Comparison of ENCODE assay signal across 14 mouse cellular contexts in genomic region chr5:148701859-148702258, GRCm38 (mm10).
DNase-seq lines count a peak whose midpoint lies in the region; ATAC-seq and TF ChIP-seq lines count a peak whose summit lies in the region.
"Had no signal": no experiment of that assay in that cellular context is flagged by ENCODE, and none has a peak within 500 bp of the region (broad histone marks: within the 10 kb centered on the region; RNA-seq: fewer than 3 reads in every experiment).

No protein-coding gene starts in this region.

- no peaks in the 10 kb centered on the region for H3K9me3 ChIP-seq in ES-E14 (ENCODE audit: control insufficient read depth, insufficient read depth, low read depth, low read length)
- H3K9me3 ChIP-seq: kidney, embryonic 15.5 days; liver, embryonic 13.5 days had no signal

- no peaks in the 10 kb centered on the region for H3K36me3 ChIP-seq in ES-E14 (ENCODE audit: control insufficient read depth, insufficient read depth, low read length, poor library complexity, severe bottlenecking)
- H3K36me3 ChIP-seq: G1E; kidney, embryonic 15.5 days; liver, embryonic 13.5 days had no signal

- in situ Hi-C loops in ES-E14 (cut with MboI; ENCODE audit: low sequenced_read_pairs in 2 of 2, unreplicated experiment in 2 of 2): no loop called here

- no peak for ATAC-seq in inflammation-experienced regulatory T-cells, adult 6 months

- 0 out of 4 replicates have a peak overlapping the region, but pooled peaks of 1 of the 2 experiments have one; percentile 11 for H3K4me3 ChIP-seq in ES-E14 (ENCODE audit: insufficient read depth in 1 of 2, low read depth in 1 of 2, low read length in 2 of 2, poor library complexity in 1 of 2, severe bottlenecking in 1 of 2)
- H3K4me3 ChIP-seq: erythroblast, embryonic 14.5 days; kidney, embryonic 15.5 days; liver, embryonic 13.5 days had no signal

- DNase-seq in kidney, postnatal 10 days: peak; percentile 16
- no peak for DNase-seq in kidney, adult 8-10 months
- peak; percentile 93 for DNase-seq in ES-E14 (ENCODE audit: low read depth, low spot score)
- peak; percentile 81 for DNase-seq in embryo, embryonic 10 days (ENCODE audit: low spot score)
- DNase-seq in mesoderm, embryonic 11.5 days (ENCODE audit: low read depth, low spot score): peak; percentile 66
- no peak for DNase-seq in thymus, postnatal 0 days (ENCODE audit: low spot score)
- DNase-seq: cerebellum, adult 2 months; gastrocnemius, postnatal 14 days; heart, postnatal 36 days; liver, embryonic 13.5 days had no signal

- H3K27ac ChIP-seq in ES-E14 (ENCODE audit: insufficient read depth, low read depth, low read length, poor library complexity, severe bottlenecking): peak overlapping the region; percentile 0; the same call in 1 of the 2 replicates
- H3K27ac ChIP-seq: kidney, embryonic 15.5 days; liver, embryonic 13.5 days had no signal

- no peak overlapping the region for H3K9ac ChIP-seq in ES-E14 (ENCODE audit: insufficient read depth, low read depth, low read length, poor library complexity, severe bottlenecking)
- H3K9ac ChIP-seq: kidney, embryonic 15.5 days; liver, embryonic 13.5 days had no signal

- H3K4me1 ChIP-seq in ES-E14 (ENCODE audit: control insufficient read depth in 2 of 2, insufficient read depth in 2 of 2, low read length in 2 of 2, poor library complexity in 1 of 2): peaks cover 2 to 4% of the 10 kb centered on the region in 2 experiments; a peak in 3 of 4 replicates

TF ChIP-seq in ES-E14, 5 proteins besides CTCF, POLR2A, EP300 and RAD21:
- TF ChIP-seq ZC3H11A (IDR thresholded peaks at IDR 0.05; ENCODE audit: borderline replicate concordance, low read depth, low read length): no peak
- no peak for TF ChIP-seq MAFK (IDR thresholded peaks at IDR 0.05; ENCODE audit: insufficient read depth, low read depth, low read length)
- TF ChIP-seq HCFC1 (IDR thresholded peaks at IDR 0.05; ENCODE audit: borderline replicate concordance, insufficient read depth, low read length): 0 out of 2 replicates have a peak, but pooled peaks have one; percentile 40
- no peak for TF ChIP-seq ZNF384 (IDR thresholded peaks at IDR 0.05; ENCODE audit: low read depth, low read length)
- TF ChIP-seq CHD2 (IDR thresholded peaks at IDR 0.05; ENCODE audit: low read depth, low read length): peak; percentile 71; the same call in 1 of the 2 replicates

Comparison
In these comparisons a context has a peak if more than half of its experiments do, and no peak if none do; other contexts are left out.
1. DNase-seq: peak in kidney, postnatal 10 days (single experiment), ES-E14 (single experiment), embryo, embryonic 10 days (single experiment) and mesoderm, embryonic 11.5 days (single experiment); none in kidney, adult 8-10 months (0 of 2) and thymus, postnatal 0 days (single experiment).